Mouse (Mus musculus) common myeloid progenitor, adult 5-6 weeks (primary cell): ENCODE data around the gene Chst11. TPM values are rescaled to one million over a fixed set of nuclear protein-coding genes. Genes with fewer than 3 reads are reported as not detected.

Experiments
- ATAC-seq: replicated peaks from 2 replicates; pipeline ENCODE4 v1.8.0; 2016; ENCODE audit warnings: low read depth, mild to moderate bottlenecking, moderate TSS enrichment, inconsistent platforms; ENCODE audit not compliant: poor library complexity, severe bottlenecking
- total RNA-seq: library from RNA; stranded (forward); fragments of 200-1000, 187-1606 nt; gene quantifications from 2 replicates; pipeline ENCODE4 v1.2.3, GENCODE M21; 2017

The Chst11 gene
- total RNA-seq, 1 experiment from 2014 or later = 18.6 TPM

DNA sequence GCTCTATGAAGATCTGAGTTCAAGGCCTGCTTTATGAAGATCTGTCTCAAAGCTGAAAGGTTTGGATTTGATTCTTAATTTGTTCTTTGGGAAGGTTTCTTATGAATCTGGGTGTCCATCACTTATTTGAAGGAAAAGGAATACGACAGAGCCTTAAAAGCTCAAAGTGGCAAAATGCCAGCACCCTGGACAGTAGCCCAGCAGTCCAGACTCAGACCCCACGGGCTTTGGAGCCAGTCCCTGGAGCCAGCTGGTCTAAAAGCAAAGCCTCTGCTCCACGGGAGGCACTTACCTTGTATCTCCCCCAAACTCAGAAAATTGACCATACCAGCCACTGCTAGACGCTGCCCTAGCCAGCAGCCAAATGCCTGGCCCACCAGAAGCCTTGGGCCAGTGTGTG, 249.1 kb downstream of the Chst11 start:
- ATAC-seq = no peak

GRCm38 (mm10) chr10:83242106-83242686, 256.9 kb downstream of the Chst11 start:
- no peak for ATAC-seq

DNA sequence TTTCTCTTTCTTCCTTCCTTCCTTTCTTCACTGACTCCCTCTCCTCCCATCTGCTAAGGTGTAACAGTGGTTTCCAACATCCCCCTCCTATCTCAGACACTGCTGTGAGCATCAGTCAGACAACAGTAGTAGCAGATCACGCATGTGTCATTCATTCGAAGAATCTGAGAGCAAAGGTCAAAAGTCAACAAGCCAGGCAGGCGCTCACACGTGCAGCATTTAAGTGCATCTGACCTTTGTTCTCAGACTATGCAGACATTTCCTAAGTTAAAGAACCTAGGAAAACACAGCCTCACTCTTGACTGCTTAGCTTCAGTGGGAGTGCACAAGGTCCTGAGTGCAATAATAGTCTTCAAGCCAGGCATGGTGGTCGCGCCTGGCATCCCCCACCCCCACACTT, 258.8 kb downstream of the Chst11 start:
- no peak for ATAC-seq

Other genes with a start within 250 kb of the Chst11 start
- gene Nfyb, start 221.4 kb upstream of the Chst11 start, total RNA-seq = 87.5 and 91.5 TPM in 2 replicates
- 114 and 119 TPM in 2 replicates for gene Txnrd1, start 151.5 kb upstream of the Chst11 start, total RNA-seq
- gene Eid3, start 118.9 kb upstream of the Chst11 start, total RNA-seq = 3.3 and 3.6 TPM in 2 replicates